Mouse (Mus musculus) olfactory bulb, adult 2 months (tissue): ENCODE results near the gene Hectd1.

ENCODE experiments used
- CTCF ChIP-seq: fragments of 200-500 bp; IDR thresholded peaks from 2 replicates; pipeline ENCODE4 v1.5.1; 2012; ENCODE audit warnings: low read depth, mild to moderate bottlenecking, low read length, moderate library complexity; ENCODE audit not compliant: insufficient read depth
- POLR2A ChIP-seq: fragments of 200-500 bp; IDR thresholded peaks from 2 replicates; pipeline ENCODE4 v1.6.1; 2012; ENCODE audit warnings: mild to moderate bottlenecking, low read depth, low read length, moderate library complexity; ENCODE audit not compliant: insufficient read depth

DNA sequence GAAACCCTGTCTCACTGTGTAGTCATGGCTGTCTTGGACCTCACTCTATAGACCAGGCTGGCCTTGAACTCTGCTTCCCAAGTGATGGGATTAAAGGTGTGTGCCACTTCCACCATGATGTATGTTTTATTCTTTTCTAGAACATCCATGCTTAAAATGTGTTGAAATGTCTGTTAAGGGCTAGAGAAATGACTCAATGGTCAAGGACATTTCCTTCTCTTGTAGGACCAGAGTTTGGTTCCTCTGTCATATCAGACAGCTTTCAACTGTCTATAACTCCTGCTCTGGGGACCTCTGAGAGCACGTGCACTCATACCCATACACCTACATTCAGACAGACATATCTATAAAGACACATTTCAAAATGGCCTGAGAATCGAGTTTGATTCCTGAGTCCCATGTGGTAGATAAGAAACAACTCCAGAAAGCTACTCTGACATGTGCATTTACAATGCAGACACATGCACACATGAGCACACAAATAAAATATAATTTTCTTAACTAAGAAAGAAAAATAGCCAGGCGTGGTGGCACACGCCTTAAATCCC, 9.3 kb downstream of the Hectd1 start:
- no peak for TF ChIP-seq POLR2A
- TF ChIP-seq CTCF: no peak
